Mouse (Mus musculus) hematopoietic stem cell, adult 5-6 weeks (primary cell): Measurements from ENCODE around the gene Mob4. TPM values are rescaled to one million over a fixed set of nuclear protein-coding genes. Genes with fewer than 3 reads are reported as not detected.
A peak's percentile ranks its signal among the peaks of the same experiment; 100 is the strongest.

ENCODE experiments used
- ATAC-seq, 2 experiments: fragments of 125-278 bp in 1 of 2; replicated peaks in 1 of 2; 2 replicates each; pipeline ENCODE4 v1.8.0; 2016 to 2017; ENCODE audit warnings: inconsistent platforms in 2 of 2, mild to moderate bottlenecking in 2 of 2, moderate number of reproducible peaks in 2 of 2, low read depth in 1 of 2, moderate TSS enrichment in 1 of 2; ENCODE audit not compliant: low FRiP score in 2 of 2, poor library complexity in 2 of 2, severe bottlenecking in 2 of 2, insufficient read depth in 1 of 2, low TSS enrichment in 1 of 2
- total RNA-seq: library from RNA; stranded (forward); fragments of 172-1452, 232-1000 nt; gene quantifications from 2 replicates; pipeline ENCODE4 v1.2.3, GENCODE M21; 2017

Mob4 gene
- total RNA-seq, 1 experiment from 2014 or later, result 68.9 TPM

GRCm38 (mm10) chr1:55201850-55202752 is 71.1 kb downstream of the Mob4 start:
- peak in 1 of 2 experiments; percentile 36; a peak in 3 of 4 replicates for ATAC-seq

Other genes with a start within 250 kb of the Mob4 start
- 49.5 and 77.7 TPM in 2 replicates for gene Ankrd44, start 204.8 kb upstream of the Mob4 start, total RNA-seq
- 416 and 452 TPM in 2 replicates for gene Sf3b1, start 103.8 kb upstream of the Mob4 start, total RNA-seq
- gene Coq10b, start 78.5 kb upstream of the Mob4 start, total RNA-seq, result 39.4 and 43.9 TPM in 2 replicates
- gene Hspe1, start 43.1 kb upstream of the Mob4 start, total RNA-seq, result 293 and 376 TPM in 2 replicates
- 292 and 520 TPM in 2 replicates for gene Hspd1, start 43.0 kb upstream of the Mob4 start, total RNA-seq
- 3.4 and 9.3 TPM in 2 replicates for gene Rftn2, start 95.6 kb downstream of the Mob4 start, total RNA-seq
- gene Mars2, start 105.9 kb downstream of the Mob4 start, total RNA-seq, result 8.3 and 9.5 TPM in 2 replicates
- 0.63 and 1.5 TPM in 2 replicates for gene Boll, start 232.2 kb downstream of the Mob4 start, total RNA-seq